ENCODE assay signal across 8 mouse cellular contexts in genomic region chr2:4152521-4153040, GRCm38 (mm10).
DNase-seq lines count a peak whose midpoint lies in the region; ATAC-seq lines count a peak whose summit lies in the region.

No protein-coding gene starts in this region.

- peak overlapping the region; percentile 54 for H3K4me3 ChIP-seq in forebrain, embryonic 10.5 days
- H3K4me3 ChIP-seq in intestine, embryonic 14.5 days (ENCODE audit: low read depth, low read length), result peak overlapping the region; percentile 46
- peak overlapping the region; percentile 41 for H3K4me3 ChIP-seq in midbrain, embryonic 16.5 days (ENCODE audit: low read depth, low read length)

- H3K36me3 ChIP-seq in forebrain, embryonic 10.5 days (replicated peaks), result no peaks in the 10 kb centered on the region
- no peaks in the 10 kb centered on the region for H3K36me3 ChIP-seq in intestine, embryonic 14.5 days (ENCODE audit: control insufficient read depth, insufficient read depth, low read length)
- H3K36me3 ChIP-seq in midbrain, embryonic 16.5 days (ENCODE audit: control insufficient read depth, insufficient read depth, low read length), result no peaks in the 10 kb centered on the region

- ATAC-seq in intestine, embryonic 14.5 days (replicated peaks; ENCODE audit: low FRiP score, low TSS enrichment, low read depth), result no peak
- ATAC-seq in midbrain, embryonic 16.5 days, result peak; percentile 36

- WGBS in forebrain, embryonic 10.5 days, result 5% methylated on average over 14 of the region's 14 CpGs
- 6% methylated on average over 14 of the region's 14 CpGs for WGBS in intestine, embryonic 14.5 days
- 2% methylated on average over 14 of the region's 14 CpGs for WGBS in midbrain, embryonic 16.5 days

- H3K27me3 ChIP-seq in forebrain, embryonic 10.5 days (ENCODE audit: poor library complexity, severe bottlenecking), result peaks cover 45% of the 10 kb centered on the region
- no peaks in the 10 kb centered on the region for H3K27me3 ChIP-seq in intestine, embryonic 14.5 days (replicated peaks; ENCODE audit: control insufficient read depth, insufficient read depth, low read length)
- no peaks in the 10 kb centered on the region for H3K27me3 ChIP-seq in midbrain, embryonic 16.5 days (ENCODE audit: control insufficient read depth, insufficient read depth, low read depth, low read length)

- H3K4me1 ChIP-seq in forebrain, embryonic 10.5 days, result peaks cover 52% of the 10 kb centered on the region
- 0 out of 2 replicates have a peak, but pooled peaks cover 5% of the 10 kb centered on the region for H3K4me1 ChIP-seq in intestine, embryonic 14.5 days (replicated peaks; ENCODE audit: control insufficient read depth, insufficient read depth, low read length)
- H3K4me1 ChIP-seq in midbrain, embryonic 16.5 days (ENCODE audit: control insufficient read depth, insufficient read depth, low read length), result peaks cover 33% of the 10 kb centered on the region

- H3K9ac ChIP-seq in intestine, embryonic 14.5 days (ENCODE audit: low read length), result peak overlapping the region; percentile 18
- H3K9ac ChIP-seq in midbrain, embryonic 16.5 days (ENCODE audit: low read depth, low read length), result peak overlapping the region; percentile 67

- DNase-seq in layer of hippocampus, postnatal 10 days (ENCODE audit: low spot score in 2 of 2), result peak; percentile 27 to 44
- DNase-seq in layer of hippocampus, adult 9-10 months (ENCODE audit: low spot score), result no peak
- DNase-seq in forebrain, embryonic 10.5 days (ENCODE audit: extremely low spot score, low spot score), result no peak
- DNase-seq in intestine, embryonic 14.5 days (ENCODE audit: low spot score), result peak; percentile 66
- no peak for DNase-seq in ovary, postnatal 14 days (ENCODE audit: low spot score)
- DNase-seq in lung, postnatal 25 days (ENCODE audit: low spot score), result no peak
- no peak for DNase-seq in cerebellum, adult 9-11 months

- H3K27ac ChIP-seq in forebrain, embryonic 10.5 days, result peak overlapping the region; percentile 86
- H3K27ac ChIP-seq in intestine, embryonic 14.5 days (ENCODE audit: low read depth), result no peak overlapping the region
- peak overlapping the region; percentile 83 for H3K27ac ChIP-seq in midbrain, embryonic 16.5 days (ENCODE audit: low read length)

- H3K4me2 ChIP-seq in intestine, embryonic 14.5 days (ENCODE audit: low read length), result peak overlapping the region; percentile 84
- H3K4me2 ChIP-seq in midbrain, embryonic 16.5 days (ENCODE audit: low read length), result peak overlapping the region; percentile 64

- H3K9me3 ChIP-seq in forebrain, embryonic 10.5 days, result no peaks in the 10 kb centered on the region
- no peaks in the 10 kb centered on the region for H3K9me3 ChIP-seq in intestine, embryonic 14.5 days (ENCODE audit: control insufficient read depth, low read length)
- H3K9me3 ChIP-seq in midbrain, embryonic 16.5 days (replicated peaks; ENCODE audit: control insufficient read depth, low read length, poor library complexity, severe bottlenecking), result no peaks in the 10 kb centered on the region

Comparison
In these comparisons a context has a peak if more than half of its experiments do, and no peak if none do; other contexts are left out.
1. DNase-seq: peak in layer of hippocampus, postnatal 10 days (2 of 2) and intestine, embryonic 14.5 days (single experiment); none in layer of hippocampus, adult 9-10 months (single experiment), forebrain, embryonic 10.5 days (single experiment), ovary, postnatal 14 days (single experiment), lung, postnatal 25 days (single experiment) and cerebellum, adult 9-11 months (single experiment).
2. Peak in every context shown above with its lines, with median percentiles within 50 percentile points of each other: H3K4me3 ChIP-seq.